Comparison of ENCODE assay signal across 21 mouse cellular contexts in genomic region chr1:28102021-28102526, GRCm38 (mm10).
DNase-seq lines count a peak whose midpoint lies in the region; ATAC-seq lines count a peak whose summit lies in the region.
"Had no signal": no experiment of that assay in that cellular context is flagged by ENCODE, and none has a peak within 500 bp of the region (broad histone marks: within the 10 kb centered on the region; RNA-seq: fewer than 3 reads in every experiment).

No protein-coding gene starts in this region.

- DNase-seq in embryonic facial prominence, embryonic 14.5 days (ENCODE audit: low spot score): peak; percentile 25
- no peak for DNase-seq in embryonic facial prominence, embryonic 10.5 days (ENCODE audit: low spot score)
- peak; percentile 4 to 7 for DNase-seq in right cerebral cortex, adult 2 months (ENCODE audit: low spot score in 2 of 2)
- DNase-seq in right cerebral cortex, postnatal 36 days (ENCODE audit: low spot score in 2 of 2): no peak
- DNase-seq in forelimb bud, embryonic 11.5 days (ENCODE audit: low read depth, low spot score): peak; percentile 1
- no peak for DNase-seq in gastrocnemius, adult 18-20 months (ENCODE audit: low spot score)
- DNase-seq in lung, postnatal 25 days (ENCODE audit: low spot score): no peak
- no peak for DNase-seq in kidney, adult 9 months
- DNase-seq: adrenal gland, adult 2 months; heart, postnatal 36 days; kidney, adult 11 months; kidney, postnatal 25 days; layer of hippocampus, adult 9-11 months; lung, embryonic 14.5 days; thymus, postnatal 14 days had no signal

- H3K9me3 ChIP-seq in embryonic facial prominence, embryonic 14.5 days (ENCODE audit: control insufficient read depth, low read length): no peaks in the 10 kb centered on the region
- H3K9me3 ChIP-seq in embryonic facial prominence, embryonic 10.5 days: no peaks in the 10 kb centered on the region
- H3K9me3 ChIP-seq: embryonic facial prominence, embryonic 13.5 days; heart, embryonic 13.5 days; limb, embryonic 10.5 days; midbrain, embryonic 15.5 days had no signal

- H3K4me1 ChIP-seq in embryonic facial prominence, embryonic 14.5 days (ENCODE audit: control insufficient read depth, insufficient read depth, low read length): no peaks in the 10 kb centered on the region
- H3K4me1 ChIP-seq in embryonic facial prominence, embryonic 10.5 days: no peaks in the 10 kb centered on the region
- H3K4me1 ChIP-seq: embryonic facial prominence, embryonic 13.5 days; heart, embryonic 13.5 days; limb, embryonic 10.5 days; midbrain, embryonic 15.5 days had no signal

- no peak overlapping the region for H3K9ac ChIP-seq in embryonic facial prominence, embryonic 14.5 days (ENCODE audit: low read depth, low read length)
- H3K9ac ChIP-seq: embryonic facial prominence, embryonic 13.5 days; heart, embryonic 13.5 days; lung, embryonic 14.5 days; midbrain, embryonic 15.5 days had no signal

- WGBS in embryonic facial prominence, embryonic 14.5 days: 74% methylated on average over 2 of the region's 2 CpGs
- WGBS in embryonic facial prominence, embryonic 10.5 days: 90% methylated on average over 2 of the region's 2 CpGs

- H3K27me3 ChIP-seq in embryonic facial prominence, embryonic 14.5 days (replicated peaks; ENCODE audit: control insufficient read depth, insufficient read depth, low read length): no peaks in the 10 kb centered on the region
- H3K27me3 ChIP-seq in embryonic facial prominence, embryonic 10.5 days (replicated peaks; ENCODE audit: low read depth, poor library complexity, severe bottlenecking): no peaks in the 10 kb centered on the region
- H3K27me3 ChIP-seq: embryonic facial prominence, embryonic 13.5 days; heart, embryonic 13.5 days; midbrain, embryonic 15.5 days had no signal

- no peak overlapping the region for H3K4me2 ChIP-seq in embryonic facial prominence, embryonic 14.5 days (ENCODE audit: low read depth, low read length)
- H3K4me2 ChIP-seq: embryonic facial prominence, embryonic 13.5 days; heart, embryonic 13.5 days; liver, embryonic 11.5 days; lung, embryonic 14.5 days; midbrain, embryonic 15.5 days had no signal

- no peak overlapping the region for H3K27ac ChIP-seq in embryonic facial prominence, embryonic 14.5 days (replicated peaks; ENCODE audit: low read depth, low read length)
- H3K27ac ChIP-seq in embryonic facial prominence, embryonic 10.5 days (replicated peaks): no peak overlapping the region
- H3K27ac ChIP-seq: embryonic facial prominence, embryonic 13.5 days; heart, embryonic 13.5 days; limb, embryonic 10.5 days; midbrain, embryonic 15.5 days had no signal

- peak; percentile 30; the same call in 1 of the 2 replicates for ATAC-seq in embryonic facial prominence, embryonic 14.5 days (ENCODE audit: low read depth)
- ATAC-seq: hindbrain, embryonic 16.5 days; midbrain, embryonic 15.5 days had no signal

- no peak overlapping the region for H3K4me3 ChIP-seq in embryonic facial prominence, embryonic 14.5 days (ENCODE audit: low read depth, low read length)
- no peak overlapping the region for H3K4me3 ChIP-seq in embryonic facial prominence, embryonic 10.5 days
- H3K4me3 ChIP-seq: embryonic facial prominence, embryonic 13.5 days; heart, embryonic 13.5 days; limb, embryonic 10.5 days; midbrain, embryonic 15.5 days had no signal

- no peaks in the 10 kb centered on the region for H3K36me3 ChIP-seq in embryonic facial prominence, embryonic 14.5 days (ENCODE audit: control insufficient read depth, insufficient read depth, low read length)
- H3K36me3 ChIP-seq in embryonic facial prominence, embryonic 10.5 days (replicated peaks): no peaks in the 10 kb centered on the region
- H3K36me3 ChIP-seq: embryonic facial prominence, embryonic 13.5 days; heart, embryonic 13.5 days; limb, embryonic 10.5 days; midbrain, embryonic 15.5 days had no signal

Comparison
In these comparisons a context has a peak if more than half of its experiments do, and no peak if none do; other contexts are left out.
1. DNase-seq: peak in embryonic facial prominence, embryonic 14.5 days (single experiment), right cerebral cortex, adult 2 months (2 of 2) and forelimb bud, embryonic 11.5 days (single experiment); none in embryonic facial prominence, embryonic 10.5 days (single experiment), right cerebral cortex, postnatal 36 days (0 of 2), gastrocnemius, adult 18-20 months (single experiment), lung, postnatal 25 days (single experiment) and kidney, adult 9 months (single experiment).